Mouse (Mus musculus) naive thymus-derived CD4-positive, alpha-beta T cell, adult 2 months (primary cell): ENCODE results near the gene Gmds.

Source experiments
- DNase-seq: peaks from one replicate; pipeline ENCODE4 v3.0.0-alpha.2; 2011; ENCODE audit warnings: low read depth

Gmds gene

DNA sequence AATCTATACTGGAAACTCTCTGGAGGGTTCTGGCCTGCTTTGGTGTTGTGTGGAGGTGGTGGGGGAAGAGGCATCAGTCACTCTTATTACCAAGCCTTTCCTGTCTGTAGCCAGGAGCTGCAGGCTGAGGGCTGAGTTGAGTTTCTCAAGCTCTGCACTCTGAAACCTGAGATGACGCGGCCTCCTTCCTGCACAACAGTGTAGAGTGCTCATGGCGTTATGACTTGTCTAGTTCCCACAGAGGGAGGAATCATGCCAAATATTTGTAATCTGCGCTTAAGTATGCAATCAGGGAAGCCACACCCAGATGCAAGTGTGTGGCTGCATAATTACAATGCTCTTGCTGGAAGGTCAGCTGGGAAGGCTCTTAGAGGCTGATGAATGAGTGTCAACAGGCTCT lies 461.5 kb downstream of the Gmds start:
- DNase-seq: no peak

DNA sequence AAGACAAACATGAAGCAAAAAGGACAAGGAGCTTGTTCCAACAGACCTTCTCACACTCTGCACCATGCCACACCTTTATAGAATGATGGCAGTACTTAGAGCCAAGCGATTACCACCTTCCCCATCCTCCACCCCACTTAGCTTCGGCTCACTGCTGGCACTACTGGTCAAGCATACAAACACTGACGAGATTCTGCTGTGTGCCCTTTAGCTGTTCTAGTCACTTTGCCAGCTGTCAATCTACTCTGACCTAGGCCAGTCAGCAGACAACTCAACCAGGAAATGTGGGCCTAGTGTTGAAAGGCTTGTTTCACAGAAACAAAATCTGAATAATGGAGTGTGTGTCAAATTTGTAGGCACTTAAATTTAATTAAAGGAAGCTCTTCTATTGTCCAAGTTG lies 464.1 kb downstream of the Gmds start:
- no peak for DNase-seq

- no peak for DNase-seq
These were observed 465.3 kb downstream of the Gmds start for GRCm38 (mm10) chr13:31873269-31873668.

GRCm38 (mm10) chr13:31864786-31865185 lies 473.8 kb downstream of the Gmds start:
- DNase-seq: no peak

DNA sequence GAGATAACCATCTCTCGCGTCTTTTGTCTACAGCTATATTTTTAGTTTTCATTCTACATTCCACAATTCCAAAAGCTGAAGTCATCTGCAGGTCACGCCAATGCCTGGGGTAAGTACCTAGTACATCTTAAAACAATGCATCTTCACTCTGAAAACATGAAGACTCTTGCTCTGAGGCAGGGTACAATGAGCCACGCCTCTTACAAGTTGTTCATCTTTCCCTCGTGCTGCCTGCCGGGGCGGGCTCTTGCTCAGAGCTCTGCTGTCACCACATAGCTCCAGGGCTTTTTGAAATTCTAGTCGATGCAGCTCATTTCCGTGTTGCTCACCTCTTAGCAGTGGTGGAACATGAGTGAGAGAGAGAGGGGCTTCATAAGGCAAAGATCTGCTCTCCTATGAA lies 475.1 kb downstream of the Gmds start:
- no peak for DNase-seq

- DNase-seq: no peak
These were observed 478.3 kb downstream of the Gmds start for GRCm38 (mm10) chr13:31860200-31860599.

- no peak for DNase-seq
These were observed 484.5 kb downstream of the Gmds start for GRCm38 (mm10) chr13:31854000-31854399.

DNA sequence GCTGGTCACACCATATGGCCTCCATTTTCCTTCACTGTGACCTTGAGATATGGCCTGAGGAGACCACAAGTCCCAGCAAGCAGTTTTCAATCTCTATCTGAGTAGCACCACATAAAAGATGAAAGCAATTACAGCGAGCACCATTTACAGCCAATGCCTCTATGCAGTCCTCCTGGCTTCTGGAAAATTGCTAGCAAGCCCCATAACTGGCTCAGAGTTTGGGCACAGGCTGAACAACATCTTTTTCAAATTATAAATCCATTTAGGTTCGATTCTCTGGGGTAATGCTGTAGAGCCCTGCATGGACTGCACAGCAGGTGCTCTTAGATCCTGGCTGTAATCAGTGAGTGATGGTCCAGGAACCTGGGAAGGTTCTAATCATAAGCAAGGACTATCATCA lies 485.0 kb downstream of the Gmds start:
- DNase-seq: no peak

- DNase-seq: no peak
These were observed 489.1 kb downstream of the Gmds start for GRCm38 (mm10) chr13:31849258-31849971.

DNA sequence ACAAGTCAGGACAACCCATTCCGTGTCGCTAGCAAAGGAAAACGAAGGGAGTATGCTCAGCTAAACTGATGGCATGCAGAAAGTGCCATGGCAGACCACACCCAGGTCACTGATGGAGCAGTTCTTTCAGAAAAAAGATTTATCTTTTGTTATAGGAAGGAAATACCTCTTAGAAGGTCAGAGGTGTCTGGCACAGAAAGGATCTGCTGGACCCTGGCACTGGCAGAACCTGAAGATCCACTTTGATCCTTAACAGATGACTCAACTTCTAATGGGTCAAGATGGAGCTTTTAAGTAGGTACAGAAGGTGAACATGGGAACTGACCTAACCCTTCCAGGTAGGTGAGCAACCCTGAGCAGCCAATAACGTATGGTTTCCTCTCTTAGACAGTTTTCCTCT lies 502.7 kb downstream of the Gmds start:
- DNase-seq: no peak

GRCm38 (mm10) chr13:31830332-31830731 lies 508.2 kb downstream of the Gmds start:
- DNase-seq: no peak

DNA sequence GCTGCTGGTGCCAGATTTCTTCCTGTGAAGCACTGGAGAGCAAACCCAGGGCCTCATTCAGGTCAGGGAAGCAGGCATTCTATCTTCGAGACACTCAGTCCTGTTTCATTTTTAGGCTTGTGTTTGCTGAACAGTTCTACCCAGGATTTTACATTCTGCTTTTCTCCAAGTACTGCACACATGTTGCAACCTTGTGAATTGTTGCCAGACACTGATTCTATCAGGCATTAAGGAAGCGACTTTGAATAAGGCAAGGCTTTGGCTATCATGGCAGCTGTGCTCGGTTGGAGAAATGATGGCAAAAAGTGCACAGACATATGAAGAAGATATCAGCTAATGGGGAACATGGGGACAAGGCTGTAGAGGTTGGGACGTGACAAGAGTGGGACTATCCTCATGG lies 510.1 kb downstream of the Gmds start:
- DNase-seq: no peak

- no peak for DNase-seq
These were observed 510.7 kb downstream of the Gmds start for GRCm38 (mm10) chr13:31827820-31828332.

- no peak for DNase-seq
These were observed 511.4 kb downstream of the Gmds start for GRCm38 (mm10) chr13:31827160-31827559.

- DNase-seq: no peak
These were observed 513.4 kb downstream of the Gmds start for GRCm38 (mm10) chr13:31825180-31825579.

GRCm38 (mm10) chr13:31823316-31823715 lies 515.2 kb downstream of the Gmds start:
- no peak for DNase-seq

GRCm38 (mm10) chr13:31821050-31821449 lies 517.5 kb downstream of the Gmds start:
- DNase-seq: no peak

DNA sequence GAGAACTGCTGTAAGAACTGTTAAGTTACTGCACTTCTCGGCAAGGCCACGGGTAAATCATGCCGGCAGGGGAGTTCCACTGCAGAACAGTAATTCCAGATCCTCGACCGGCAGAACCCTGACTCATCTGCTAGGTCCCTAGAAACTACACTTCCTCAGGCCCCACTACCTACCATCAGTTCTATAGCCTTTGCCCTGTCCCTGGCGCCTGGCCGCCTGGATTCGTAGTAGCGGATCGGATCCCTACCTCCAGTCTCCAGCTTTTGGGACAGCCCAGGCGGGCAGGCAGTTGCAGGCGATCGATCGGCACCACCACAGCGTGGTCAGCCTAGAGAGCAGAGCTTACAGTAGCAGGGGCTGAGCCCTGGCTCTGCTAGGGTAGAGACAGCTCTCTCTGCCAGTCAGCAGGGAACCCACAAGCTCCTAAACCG lies 517.9 kb downstream of the Gmds start:
- no peak for DNase-seq

DNA sequence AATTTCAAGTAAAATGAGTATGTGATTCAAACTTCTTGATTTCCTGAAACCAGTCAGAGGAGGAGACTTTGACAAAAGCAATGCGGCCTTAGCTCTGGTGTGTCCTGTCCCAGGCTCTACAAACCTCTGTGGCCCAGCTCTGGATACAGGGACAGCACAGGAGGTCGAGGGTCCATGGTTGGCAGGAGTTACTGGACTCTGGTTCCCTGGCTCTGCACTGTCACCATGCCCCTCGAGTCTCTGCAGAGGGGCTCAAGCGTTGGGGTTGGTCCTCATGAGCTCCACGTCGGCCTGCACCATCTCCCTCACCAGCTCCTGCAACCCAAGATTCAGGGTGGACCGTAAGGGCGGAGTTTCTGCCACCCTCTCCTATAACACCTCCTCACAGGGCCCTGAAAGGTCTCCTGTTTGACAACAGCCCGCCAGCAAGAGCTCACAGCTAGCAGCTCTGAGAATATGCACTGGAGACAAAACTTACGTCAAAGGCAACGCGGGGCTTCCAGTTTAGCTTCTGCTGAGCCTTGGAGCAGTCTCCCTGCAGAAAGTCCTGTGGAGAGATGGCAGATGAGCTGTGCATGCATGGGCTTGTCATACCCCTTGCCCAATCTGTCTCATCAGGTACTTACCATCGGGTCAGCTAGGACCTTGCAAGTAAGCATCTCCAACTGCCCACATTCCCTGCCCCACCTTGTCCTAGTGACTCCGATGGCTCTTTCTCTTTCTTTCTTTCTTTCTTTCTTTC lies 518.7 kb downstream of the Gmds start:
- no peak for DNase-seq

DNA sequence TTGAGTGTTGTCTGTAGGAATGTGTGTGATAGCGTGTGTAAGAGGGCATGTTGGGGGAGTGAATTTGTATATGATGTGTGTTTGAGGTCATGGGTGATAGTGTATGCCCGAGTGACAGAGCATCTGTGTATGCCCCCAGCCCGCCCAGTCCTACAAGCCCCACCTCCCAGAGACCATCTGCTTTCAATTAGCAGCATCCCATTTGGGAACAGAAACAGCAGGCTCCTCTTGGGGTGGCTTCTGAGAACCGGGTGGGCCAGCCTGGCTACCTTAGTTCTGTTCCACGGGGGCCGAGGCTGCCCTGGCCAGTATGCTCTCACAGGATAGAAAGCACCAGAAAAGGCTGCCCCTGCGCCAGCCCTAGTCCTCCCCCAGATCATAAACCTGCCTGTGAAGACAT lies 520.2 kb downstream of the Gmds start:
- DNase-seq: no peak

DNA sequence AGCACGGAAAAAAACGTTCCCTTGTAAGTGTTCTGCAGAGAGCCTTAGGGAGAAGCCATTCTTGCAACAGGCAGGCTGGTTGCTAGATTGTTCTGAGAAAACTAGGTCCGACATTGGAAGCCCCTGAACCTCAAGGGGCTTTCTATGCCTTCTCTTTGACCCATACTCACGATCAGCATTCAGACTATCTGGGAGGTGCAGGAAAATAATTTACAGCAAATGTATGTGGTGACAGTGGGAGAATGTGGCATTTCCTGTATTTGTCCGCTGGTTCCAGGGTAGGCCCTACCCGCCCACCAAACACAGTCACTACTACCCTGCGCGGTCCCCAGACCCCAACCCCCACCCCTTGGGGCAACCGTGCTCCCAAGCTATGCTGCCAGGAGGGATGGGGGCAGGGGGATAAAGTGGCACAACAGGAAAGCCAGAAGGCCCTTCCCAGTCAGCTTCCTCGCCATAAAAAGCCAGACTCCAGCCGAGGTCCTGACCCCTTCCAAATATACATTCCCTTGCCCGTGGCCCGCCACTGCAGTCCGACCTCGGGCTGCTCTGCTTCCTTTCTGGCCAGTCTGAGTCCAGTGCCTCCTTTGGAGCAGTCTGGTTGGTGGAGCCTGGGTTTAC lies 523.0 kb downstream of the Gmds start:
- DNase-seq: no peak

- DNase-seq: no peak
These were observed 525.8 kb downstream of the Gmds start for GRCm38 (mm10) chr13:31812701-31813100.

GRCm38 (mm10) chr13:31811542-31812021 lies 527.0 kb downstream of the Gmds start:
- DNase-seq: no peak
